Mouse (Mus musculus) bone marrow macrophage, adult 2 months (primary cell): ENCODE results near the gene Olfr1181.

ENCODE experiments used
- CTCF ChIP-seq: IDR thresholded peaks from 2 replicates; pipeline ENCODE4 v1.5.1; 2012; ENCODE audit warnings: low read depth, mild to moderate bottlenecking, low read length, moderate library complexity
- POLR2A ChIP-seq: IDR thresholded peaks from 2 replicates; pipeline ENCODE4 v1.6.1; 2012; ENCODE audit warnings: mild to moderate bottlenecking, low read depth, low read length, borderline replicate concordance

- TF ChIP-seq CTCF (no peak), POLR2A (no peak)
Measured at GRCm38 (mm10) chr2:88419051-88419450, 6.9 kb downstream of the Olfr1181 start, which contains the start of gene Olfr1180.
